Mouse (Mus musculus) midbrain, embryonic 11.5 days (tissue): ENCODE measurements around the gene Dnm3. TPM values are rescaled to one million over a fixed set of nuclear protein-coding genes. Genes with fewer than 3 reads are reported as not detected.

Source experiments
- ATAC-seq: fragments of 200-750 bp; cut with Nextera tagmentation; 2 replicates; pipeline ENCODE4 v1.8.0; 2017; ENCODE audit warnings: moderate TSS enrichment, moderate library complexity; ENCODE audit not compliant: low FRiP score
- DNase-seq: peaks from one replicate; pipeline ENCODE4 v3.0.0; 2015; ENCODE audit warnings: low spot score; ENCODE audit errors: missing footprints
- H3K27ac ChIP-seq: fragments of 300-500 bp; sonication (generic); 2 replicates; pipeline ENCODE4 v1.5.1; 2014; ENCODE audit warnings: low read depth, low read length
- H3K27me3 ChIP-seq: fragments of 300-500 bp; sonication (generic); 2 replicates; pipeline ENCODE4 v1.6.1; 2014; ENCODE audit warnings: mild to moderate bottlenecking, low read length, moderate library complexity, mixed read lengths; ENCODE audit not compliant: control insufficient read depth, insufficient read depth
- H3K36me3 ChIP-seq: fragments of 300-500 bp; sonication (generic); 2 replicates; pipeline ENCODE4 v1.6.1; 2014; ENCODE audit warnings: mild to moderate bottlenecking, low read length, moderate library complexity, mixed read lengths; ENCODE audit not compliant: control insufficient read depth, insufficient read depth
- H3K4me1 ChIP-seq: fragments of 300-500 bp; sonication (generic); 2 replicates; pipeline ENCODE4 v1.6.1; 2014; ENCODE audit warnings: low read length; ENCODE audit not compliant: control insufficient read depth, insufficient read depth
- H3K4me2 ChIP-seq: fragments of 300-500 bp; sonication (generic); 2 replicates; pipeline ENCODE4 v1.6.1; 2014; ENCODE audit warnings: mild to moderate bottlenecking, moderate library complexity
- H3K4me3 ChIP-seq: fragments of 300-500 bp; sonication (generic); 2 replicates; pipeline ENCODE4 v1.5.1; 2014; ENCODE audit warnings: low read depth, low read length
- H3K9ac ChIP-seq: fragments of 300-500 bp; sonication (generic); 2 replicates; pipeline ENCODE4 v1.6.1; 2014; ENCODE audit warnings: low read length
- H3K9me3 ChIP-seq: fragments of 300-500 bp; sonication (generic); 2 replicates; pipeline ENCODE4 v1.6.1; 2016; ENCODE audit warnings: low read length; ENCODE audit not compliant: control insufficient read depth
- WGBS: fragments of 180-500 bp; shearing (Covaris S2); extraction: QIAGEN DNeasy Blood & Tissue Kit; methylation state at CpG from one replicate; pipeline ENCODE4 v1.1.7; 2014; 5-methylcytosine and 5-hydroxymethylcytosine counted together
- polyA plus RNA-seq: library from polyadenylated mRNA; unstranded; fragments of >200 nt; fragmentation: Nextera tagmentation; extraction: Ambion mirVana; gene quantifications from 2 replicates; pipeline ENCODE4 v1.2.1, GENCODE M21; 2014

The Dnm3 gene
- polyA plus RNA-seq, 1 experiment from 2014 or later, result 5.6 TPM

DNA sequence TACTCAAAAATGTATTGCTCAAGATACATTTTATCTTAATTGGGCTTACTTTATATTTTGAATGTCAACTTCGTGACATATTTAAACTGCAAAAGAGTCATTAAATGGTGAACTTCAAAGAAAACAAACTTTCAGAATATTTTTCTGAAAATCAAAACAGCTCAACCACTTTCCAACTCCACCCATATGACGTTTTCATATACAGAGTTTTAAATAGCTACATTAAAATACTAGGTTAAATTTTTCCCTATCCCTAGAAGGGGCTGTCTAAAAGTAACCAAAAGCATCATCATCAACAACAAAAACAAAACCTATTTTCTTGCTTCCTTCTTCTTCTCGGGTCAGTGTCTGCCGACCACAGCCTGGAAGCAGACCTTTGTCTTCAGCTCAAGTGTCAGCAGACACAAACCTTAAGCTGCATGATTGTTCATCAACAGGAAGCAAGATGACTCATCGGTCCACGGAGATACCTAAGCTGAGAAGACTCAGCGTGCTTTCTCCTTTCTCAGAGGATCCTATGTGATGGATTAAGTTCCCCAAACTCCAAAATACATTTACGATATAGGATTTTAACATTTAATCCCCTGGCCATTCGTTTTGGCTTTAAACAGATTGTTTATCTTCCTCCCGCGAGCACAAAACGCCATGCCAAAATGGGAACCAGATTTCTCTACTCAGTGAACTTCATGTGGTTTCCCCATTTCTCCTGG, 270.7 kb downstream of the Dnm3 start:
- no peak overlapping the region for H3K27ac ChIP-seq

DNA sequence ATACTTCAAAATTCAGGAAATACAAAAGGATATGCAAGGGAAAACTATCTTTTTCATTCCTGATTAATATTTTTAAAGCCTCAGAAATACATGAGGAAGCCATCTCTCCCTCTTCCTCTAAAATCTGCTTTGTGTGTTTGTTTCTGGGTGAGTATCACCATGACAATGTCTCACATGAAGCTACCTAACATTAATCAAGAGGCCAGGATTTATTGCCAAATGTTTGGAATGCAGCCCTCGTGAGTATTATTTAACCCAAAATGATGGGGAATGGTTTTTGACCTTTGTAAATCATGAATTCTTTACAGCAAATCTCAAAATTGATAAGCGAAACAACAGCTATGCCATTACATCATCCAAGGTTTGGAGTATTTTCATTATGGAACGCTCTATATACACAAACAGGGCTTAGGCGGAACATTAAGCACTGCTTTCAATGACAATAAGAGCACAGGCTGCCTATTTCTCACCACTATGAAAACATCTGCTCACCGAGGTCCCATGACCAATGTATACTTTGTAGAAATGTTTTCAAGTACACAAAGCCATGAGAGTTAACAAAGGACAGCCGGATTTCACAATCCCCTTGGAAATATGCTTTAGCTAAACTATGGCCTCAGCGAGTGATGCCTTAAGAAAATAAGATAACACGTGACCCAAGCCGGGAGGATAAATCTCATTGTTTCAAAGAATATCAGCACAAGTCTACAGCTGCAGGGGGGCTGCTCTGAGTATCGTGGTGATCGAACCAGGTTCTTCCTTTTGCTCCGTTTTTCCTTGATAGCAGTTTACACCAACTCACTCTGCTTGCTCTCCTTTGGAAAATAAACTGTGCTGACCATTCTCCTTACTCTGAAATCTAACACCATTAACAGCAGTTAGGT, 275.1 kb downstream of the Dnm3 start:
- DNase-seq (no peak), ATAC-seq (peak; percentile 76)
- H3K36me3 ChIP-seq, result no peaks in the 10 kb centered on the region
- no peak overlapping the region for H3K4me2 ChIP-seq
- no peak overlapping the region for H3K4me3 ChIP-seq
- H3K27me3 ChIP-seq, result no peaks in the 10 kb centered on the region; the same call in 1 of the 2 replicates
- no peak overlapping the region for H3K27ac ChIP-seq
- 50% methylated on average over 12 of the region's 12 CpGs for WGBS
- H3K4me1 ChIP-seq, result peaks cover 4% of the 10 kb centered on the region; the same call in 1 of the 2 replicates
- H3K9me3 ChIP-seq, result no peaks in the 10 kb centered on the region
- no peak overlapping the region for H3K9ac ChIP-seq

More for the DNA sequence above, 270.7 kb downstream of the Dnm3 start:
- ATAC-seq (no peak), DNase-seq (no peak)
- Histone ChIP-seq H3K9me3 (no peaks in the 10 kb centered on the region), H3K27me3 (no peaks in the 10 kb centered on the region; the same call in 1 of the 2 replicates), H3K9ac (no peak overlapping the region), H3K4me1 (peaks cover 15% of the 10 kb centered on the region), H3K4me3 (no peak overlapping the region), H3K36me3 (no peaks in the 10 kb centered on the region), H3K4me2 (no peak overlapping the region)
- WGBS, result 66% methylated on average over 12 of the region's 12 CpGs

DNA sequence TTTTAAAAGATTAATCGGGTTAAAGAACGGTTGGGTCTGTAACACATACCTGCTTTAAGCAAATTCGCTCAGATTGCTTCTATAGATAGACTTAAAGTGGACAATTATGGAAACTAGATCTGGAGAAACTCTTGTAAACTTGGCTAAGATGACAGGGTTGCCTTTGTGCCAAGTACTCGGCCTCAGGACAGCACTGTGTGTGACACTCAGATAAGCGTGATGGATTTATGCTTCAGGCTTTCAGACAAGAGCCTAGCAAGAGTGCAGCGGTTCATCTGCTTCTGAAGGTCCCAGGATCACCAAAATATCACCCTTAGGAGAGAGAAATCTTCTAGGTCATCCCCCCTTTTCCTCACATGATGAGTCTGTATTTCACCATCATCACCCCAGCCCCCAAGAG, 277.4 kb downstream of the Dnm3 start:
- H3K27ac ChIP-seq, result no peak overlapping the region
- DNase-seq (no peak), ATAC-seq (no peak)
- WGBS, result 89% methylated on average over 6 of the region's 6 CpGs
- no peaks in the 10 kb centered on the region; the same call in 1 of the 2 replicates for H3K27me3 ChIP-seq
- H3K4me3 ChIP-seq, result no peak overlapping the region
- no peaks in the 10 kb centered on the region for H3K9me3 ChIP-seq
- H3K9ac ChIP-seq, result no peak overlapping the region
- no peak overlapping the region for H3K4me2 ChIP-seq
- H3K36me3 ChIP-seq, result no peaks in the 10 kb centered on the region
- H3K4me1 ChIP-seq, result peaks cover 6% of the 10 kb centered on the region; the same call in 1 of the 2 replicates

DNA sequence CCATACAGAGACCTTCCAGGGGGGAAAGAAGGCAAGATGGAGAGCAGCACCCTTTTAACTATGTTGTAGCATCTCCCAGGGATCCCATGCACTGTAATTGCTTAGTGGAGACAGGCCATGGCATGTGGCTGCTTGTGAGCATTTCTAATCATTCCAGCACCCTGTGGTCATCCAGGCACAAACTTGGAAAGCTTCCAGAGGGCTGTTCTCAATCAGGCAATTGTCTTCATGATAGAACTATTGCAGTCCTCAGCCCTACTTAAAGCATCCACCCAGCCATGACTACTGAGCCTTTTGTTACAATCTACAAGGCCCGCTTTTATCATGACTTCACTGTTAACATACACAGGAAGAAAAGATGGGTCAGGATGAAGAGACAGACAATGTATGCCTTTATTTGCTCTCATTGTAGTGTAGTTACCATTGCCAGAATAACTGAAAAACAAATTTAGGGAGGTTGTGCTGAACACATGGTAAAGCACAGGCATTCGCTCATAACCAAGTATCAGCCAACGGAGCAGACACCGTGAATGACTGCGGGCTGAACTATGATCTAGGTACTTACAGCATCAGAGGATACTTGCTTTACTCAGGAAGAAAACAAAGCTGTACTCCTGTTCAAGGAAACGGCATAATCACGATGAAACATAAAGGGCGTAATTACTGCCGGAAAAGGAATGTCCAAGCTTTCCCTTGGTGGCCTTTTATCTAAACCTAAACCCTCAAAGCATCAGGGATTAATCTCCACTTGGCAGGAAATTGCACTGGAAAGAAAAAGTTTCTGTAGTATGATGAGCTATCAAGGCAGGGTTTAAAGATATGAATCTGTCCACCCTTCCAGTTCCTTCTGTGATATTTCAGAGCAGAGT, 280.8 kb downstream of the Dnm3 start:
- H3K9ac ChIP-seq, result no peak overlapping the region
- no peak overlapping the region for H3K4me2 ChIP-seq
- no peaks in the 10 kb centered on the region; the same call in 1 of the 2 replicates for H3K27me3 ChIP-seq
- no peak overlapping the region for H3K27ac ChIP-seq
- ATAC-seq (peak; percentile 70), DNase-seq (no peak)
- 0 out of 2 replicates have a peak, but pooled peaks cover 2% of the 10 kb centered on the region for H3K4me1 ChIP-seq
- H3K9me3 ChIP-seq, result no peaks in the 10 kb centered on the region
- no peak overlapping the region for H3K4me3 ChIP-seq
- WGBS, result 68% methylated on average over 9 of the region's 9 CpGs
- H3K36me3 ChIP-seq, result no peaks in the 10 kb centered on the region

DNA sequence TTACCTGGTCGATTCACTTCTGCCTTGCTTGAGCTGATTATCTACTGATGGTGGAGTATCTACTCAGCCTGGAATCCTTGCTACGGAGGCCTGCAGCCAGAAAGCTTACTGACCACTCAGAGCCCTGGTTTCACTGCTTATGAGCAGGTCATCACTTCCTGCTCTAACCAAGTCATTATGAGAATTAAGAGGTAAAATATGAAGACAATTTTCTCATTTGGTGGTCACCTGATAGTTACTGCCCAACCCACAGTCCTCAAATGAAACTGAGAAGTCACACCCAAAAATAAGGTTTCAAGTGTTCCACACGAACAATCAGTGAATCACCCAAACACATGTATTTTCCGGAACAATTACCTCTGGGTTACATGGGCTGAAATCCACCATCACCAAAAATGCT, 289.1 kb downstream of the Dnm3 start:
- H3K9me3 ChIP-seq, result no peaks in the 10 kb centered on the region
- ATAC-seq, result no peak
- H3K36me3 ChIP-seq, result no peaks in the 10 kb centered on the region
- H3K4me2 ChIP-seq, result no peak overlapping the region
- peak; percentile 28 for DNase-seq
- peaks cover 3% of the 10 kb centered on the region; the same call in 1 of the 2 replicates for H3K4me1 ChIP-seq
- H3K4me3 ChIP-seq, result no peak overlapping the region
- H3K9ac ChIP-seq, result no peak overlapping the region
- no peaks in the 10 kb centered on the region for H3K27me3 ChIP-seq
- 90% methylated on average over 4 of the region's 4 CpGs for WGBS
- H3K27ac ChIP-seq, result no peak overlapping the region

DNA sequence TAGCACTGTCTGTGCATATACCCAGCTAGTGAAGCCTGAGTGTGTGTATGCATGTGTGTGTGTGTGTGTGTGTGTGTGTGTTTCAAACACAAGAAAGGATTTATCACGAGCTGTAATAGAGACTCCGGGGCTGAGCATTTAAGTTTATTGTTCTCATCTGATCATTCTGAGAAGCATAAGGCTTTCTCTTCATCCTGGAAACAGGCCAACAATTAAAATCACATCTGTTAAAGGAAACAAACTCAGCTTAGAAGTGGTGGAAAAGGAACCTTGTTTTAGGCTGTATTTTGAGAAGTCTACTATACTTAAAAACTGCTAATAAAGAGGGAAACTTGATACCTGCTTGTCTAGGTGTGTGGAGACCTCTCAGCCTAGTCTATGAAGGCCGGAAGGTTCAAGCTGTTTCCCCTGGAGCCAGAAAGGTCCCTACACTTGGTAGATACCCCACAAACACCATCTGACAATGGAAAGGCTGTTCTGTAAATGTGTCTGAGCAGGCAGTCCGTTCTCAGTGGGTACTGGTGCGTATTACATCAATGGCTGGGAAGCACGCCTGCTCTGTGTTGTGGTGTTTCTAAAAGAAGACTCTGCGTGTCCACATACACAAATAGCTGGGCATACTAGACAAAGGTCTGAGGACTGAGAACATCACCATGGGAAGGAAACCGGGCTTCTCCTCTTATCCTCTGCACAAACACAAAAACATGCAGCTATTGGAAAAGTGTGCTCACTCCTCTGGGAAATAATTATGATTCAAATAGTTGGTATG, 290.3 kb downstream of the Dnm3 start:
- no peak for ATAC-seq
- no peak overlapping the region for H3K9ac ChIP-seq
- H3K4me2 ChIP-seq, result no peak overlapping the region
- no peaks in the 10 kb centered on the region for H3K36me3 ChIP-seq
- H3K4me1 ChIP-seq, result peaks cover 3% of the 10 kb centered on the region; the same call in 1 of the 2 replicates
- H3K27ac ChIP-seq, result no peak overlapping the region
- no peaks in the 10 kb centered on the region for H3K27me3 ChIP-seq
- no peak overlapping the region for H3K4me3 ChIP-seq
- 77% methylated on average over 8 of the region's 8 CpGs for WGBS
- no peaks in the 10 kb centered on the region for H3K9me3 ChIP-seq
- peak; percentile 69 for DNase-seq

DNA sequence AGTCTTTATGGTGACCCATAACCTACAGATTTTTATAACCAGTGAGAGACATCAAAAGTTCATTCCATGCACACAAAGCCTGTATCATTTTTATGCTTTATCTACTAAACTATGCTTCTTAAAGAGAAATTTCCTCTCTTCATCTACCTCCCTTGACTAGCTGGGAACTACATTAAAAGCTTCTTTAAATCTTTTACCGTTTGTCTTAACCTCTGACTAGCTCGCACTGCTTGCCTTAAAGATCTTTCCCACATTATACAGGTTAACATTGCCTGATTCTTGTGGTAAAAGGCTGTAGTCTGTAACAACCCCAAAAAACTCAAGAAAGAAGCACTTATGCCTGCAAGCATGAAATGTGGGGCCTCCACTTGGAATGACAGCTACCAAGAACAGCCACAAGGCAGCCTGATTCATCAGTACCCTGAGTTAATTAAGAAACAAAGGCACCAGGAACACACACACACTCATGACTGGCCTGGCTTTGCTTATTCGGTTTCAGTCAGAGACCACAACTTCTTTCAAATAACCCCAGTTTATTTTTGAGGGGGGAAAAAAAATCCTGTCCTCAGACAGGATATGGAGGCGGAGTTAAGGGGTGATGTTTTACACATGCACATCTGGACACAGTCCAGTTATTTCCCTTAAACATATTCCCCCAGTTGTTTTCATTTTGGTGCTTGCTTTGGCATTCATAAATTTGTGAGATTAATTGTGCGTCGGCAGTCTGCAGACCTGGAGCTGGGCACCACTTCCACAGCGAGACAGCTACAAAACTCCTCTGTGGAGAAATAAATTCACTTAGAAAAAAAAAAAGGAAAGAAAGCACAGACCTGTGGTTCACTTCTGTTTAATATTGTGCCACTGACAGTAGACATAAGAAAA, 291.1 kb downstream of the Dnm3 start:
- Histone ChIP-seq H3K4me2 (no peak overlapping the region), H3K27ac (no peak overlapping the region), H3K4me1 (peaks cover 3% of the 10 kb centered on the region; the same call in 1 of the 2 replicates), H3K27me3 (no peaks in the 10 kb centered on the region), H3K9me3 (no peaks in the 10 kb centered on the region), H3K4me3 (no peak overlapping the region), H3K36me3 (no peaks in the 10 kb centered on the region), H3K9ac (no peak overlapping the region)
- peak; percentile 73 for DNase-seq
- ATAC-seq, result no peak
- 73% methylated on average over 7 of the region's 7 CpGs for WGBS
